Mouse (Mus musculus) heart, postnatal 0 days (tissue): ENCODE measurements around the gene Car5a.

Source experiments
- CTCF ChIP-seq: IDR thresholded peaks from 2 replicates; pipeline ENCODE4 v1.5.1; 2016; ENCODE audit warnings: antibody characterized with exemption, control low read depth, low read depth
- EP300 ChIP-seq: IDR thresholded peaks from 2 replicates; pipeline ENCODE4 v1.6.1; 2016; ENCODE audit warnings: antibody characterized with exemption, low read depth

- no peak for TF ChIP-seq EP300
- TF ChIP-seq CTCF = no peak
Measured at GRCm38 (mm10) chr8:121949222-121949800, 4.6 kb upstream of the Car5a start, which contains the start of gene Banp.
